Mouse (Mus musculus) G1E (cell line): ENCODE results near the gene Nuak2. TPM values are rescaled to one million over a fixed set of nuclear protein-coding genes. Genes with fewer than 3 reads are reported as not detected.

Experiments
- ATAC-seq: 2 replicates; pipeline ENCODE4 v1.8.0; 2016; ENCODE audit warnings: mild to moderate bottlenecking; ENCODE audit not compliant: insufficient number of reproducible peaks, poor library complexity, low FRiP score, severe bottlenecking; ENCODE audit errors: extremely low read depth
- DNase-seq: peaks from one replicate; pipeline ENCODE4 v3.0.0; 2012; ENCODE audit warnings: low spot score
- H3K27me3 ChIP-seq: 2 replicates; pipeline ENCODE4 v1.6.1; 2012; ENCODE audit warnings: mild to moderate bottlenecking, low read length, inconsistent platforms; ENCODE audit not compliant: insufficient read depth
- H3K36me3 ChIP-seq: replicated peaks from 2 replicates; pipeline ENCODE3; 2012; ENCODE audit warnings: mild to moderate bottlenecking, inconsistent platforms
- H3K4me1 ChIP-seq: 2 replicates; pipeline ENCODE4 v1.6.1; 2012; ENCODE audit warnings: low read depth, low read length, inconsistent platforms, mixed read lengths; ENCODE audit not compliant: insufficient read depth
- H3K4me3 ChIP-seq: 2 replicates; pipeline ENCODE4 v1.5.1; 2012; ENCODE audit warnings: low read depth, mild to moderate bottlenecking, inconsistent platforms, low read length, moderate library complexity, mixed read lengths
- H3K9me3 ChIP-seq: replicated peaks from 2 replicates; pipeline ENCODE4 v1.6.1; 2012; ENCODE audit warnings: inconsistent platforms
- CTCF ChIP-seq: IDR thresholded peaks from 2 replicates; pipeline ENCODE4 v1.5.1; 2012; ENCODE audit warnings: low read depth, low read length, inconsistent platforms, mixed read lengths
- GATA1 ChIP-seq: IDR thresholded peaks from 2 replicates; pipeline ENCODE4 v1.6.1; 2012; ENCODE audit warnings: borderline replicate concordance, low read length, inconsistent platforms, mixed read lengths
- GATA2 ChIP-seq: IDR thresholded peaks from 2 replicates; pipeline ENCODE4 v1.6.1; 2012; ENCODE audit warnings: low read depth, low read length, inconsistent platforms, borderline replicate concordance
- POLR2AphosphoS5 ChIP-seq: IDR thresholded peaks from 2 replicates; pipeline ENCODE4 v1.6.1; 2012; ENCODE audit warnings: low read depth, low read length, inconsistent platforms; ENCODE audit not compliant: insufficient replicate concordance
- TAL1 ChIP-seq: conservative IDR thresholded peaks from 2 replicates; pipeline ENCODE4 v1.6.1; 2012; ENCODE audit warnings: low read depth, low read length, inconsistent platforms, mixed read lengths
- polyA plus RNA-seq: library from polyadenylated mRNA; stranded (reverse); fragments of >175 nt; gene quantifications from 2 replicates; pipeline ENCODE4 v1.2.3, GENCODE M21; 2012
- total RNA-seq, 2 experiments: library from RNA; stranded (forward) in 1 of 2; stranded (reverse) in 1 of 2; fragments of 200-1000 nt in 1 of 2; fragments of >200 nt in 1 of 2; fragmentation: Nextera tagmentation in 1 of 2; gene quantifications; 2 replicates each; pipeline ENCODE4 v1.2.3; 2014 to 2017

Nuak2 gene
- total and polyA plus RNA-seq, 3 experiments: 0.33 TPM; not detected in 2

DNA sequence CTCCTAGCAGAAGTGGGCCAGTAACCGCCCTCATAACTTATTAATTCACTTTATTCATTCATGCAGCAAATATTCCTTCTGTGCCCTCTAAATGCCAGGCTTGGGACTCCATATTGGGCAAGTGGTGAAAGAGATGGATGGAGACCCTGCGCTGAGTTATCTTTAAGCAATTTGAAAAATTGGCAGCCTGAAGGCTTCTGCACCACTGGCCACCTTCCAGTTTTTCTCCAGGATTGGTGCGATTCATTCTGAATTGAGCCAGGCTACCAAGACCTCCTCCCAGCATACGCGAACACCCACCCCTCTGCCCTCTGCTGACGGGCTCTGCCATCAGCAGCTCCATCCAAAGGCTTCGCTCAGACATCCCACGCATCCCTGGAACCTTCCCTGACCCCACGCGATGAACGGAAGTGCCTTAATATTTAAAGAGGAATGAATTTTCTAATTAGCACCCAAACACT, 27.9 kb upstream of the Nuak2 start:
- Histone ChIP-seq H3K36me3 (no peaks in the 10 kb centered on the region), H3K9me3 (no peaks in the 10 kb centered on the region), H3K27me3 (peaks cover 30% of the 10 kb centered on the region), H3K4me3 (no peak overlapping the region), H3K4me1 (no peaks in the 10 kb centered on the region)
- DNase-seq (no peak), ATAC-seq (no peak)
- TF ChIP-seq GATA1 (no peak), TAL1 (no peak), GATA2 (no peak), POLR2AphosphoS5 (no peak), CTCF (no peak)

DNA sequence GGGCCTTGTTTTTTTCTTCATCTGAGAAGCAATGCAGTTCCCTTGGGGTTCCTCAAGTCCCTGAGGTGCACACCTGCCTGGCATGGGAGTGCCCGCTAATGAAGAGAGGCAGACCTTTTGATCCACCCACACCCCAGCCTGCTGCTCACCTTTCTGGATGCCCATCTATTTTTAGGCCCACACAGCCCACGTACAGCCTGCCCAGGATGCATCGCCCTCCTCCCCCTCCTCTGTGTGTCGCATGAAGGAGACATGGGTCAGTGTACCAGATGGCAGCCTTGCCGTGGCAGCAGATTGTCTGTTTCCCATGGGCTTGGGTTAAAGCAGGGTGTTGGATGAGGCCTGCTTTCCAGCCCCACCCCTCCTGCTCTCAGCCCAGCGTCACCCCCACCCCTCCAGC, 26.0 kb upstream of the Nuak2 start:
- DNase-seq: no peak
- H3K36me3 ChIP-seq: no peaks in the 10 kb centered on the region
- no peaks in the 10 kb centered on the region for H3K9me3 ChIP-seq
- H3K4me3 ChIP-seq: no peak overlapping the region
- H3K4me1 ChIP-seq: no peaks in the 10 kb centered on the region
- H3K27me3 ChIP-seq: peaks cover 25% of the 10 kb centered on the region
- no peak for TF ChIP-seq POLR2AphosphoS5
- TF ChIP-seq GATA2: no peak
- no peak for TF ChIP-seq CTCF
- TF ChIP-seq GATA1: no peak
- TF ChIP-seq TAL1: no peak
- no peak for ATAC-seq

DNA sequence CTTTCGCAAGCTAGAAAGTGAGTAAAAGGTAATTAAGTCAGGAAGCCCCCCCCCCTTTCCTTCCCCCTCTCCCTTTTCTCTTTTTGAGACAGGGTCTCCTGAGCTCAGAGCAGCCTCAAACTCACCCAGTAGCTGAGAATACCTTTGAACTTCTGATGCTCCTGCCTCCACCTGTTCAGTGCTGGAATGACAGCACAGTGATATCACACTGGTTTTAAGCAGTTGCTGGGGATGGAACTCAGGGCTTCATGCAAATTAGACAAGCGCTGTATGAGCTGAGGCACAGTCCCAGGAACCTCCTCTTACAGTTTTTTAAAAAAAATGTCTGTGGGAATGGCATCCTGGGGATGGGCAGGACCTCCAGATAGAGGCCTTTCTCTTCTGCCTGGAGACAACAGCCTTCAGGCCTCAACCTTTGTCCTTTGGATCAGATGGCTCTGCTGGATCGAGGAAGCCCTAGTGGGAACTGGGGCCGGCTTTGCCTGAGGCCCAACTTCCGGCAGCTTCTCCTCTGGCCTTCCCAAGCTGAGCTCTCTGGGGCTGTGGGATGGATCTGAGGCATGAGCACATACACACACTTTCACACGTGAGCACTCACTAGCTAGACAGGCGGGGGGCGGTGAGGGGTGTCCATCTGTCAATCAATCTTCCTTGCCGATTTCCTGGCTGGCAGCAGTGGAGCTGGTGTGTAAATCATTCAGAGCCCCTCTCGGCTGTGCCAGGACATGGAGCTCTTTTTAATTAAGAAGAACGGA, 24.8 kb upstream of the Nuak2 start:
- H3K36me3 ChIP-seq: no peaks in the 10 kb centered on the region
- DNase-seq (no peak), ATAC-seq (no peak)
- H3K9me3 ChIP-seq: no peaks in the 10 kb centered on the region
- H3K4me1 ChIP-seq: no peaks in the 10 kb centered on the region
- no peak for TF ChIP-seq TAL1
- no peak for TF ChIP-seq CTCF
- no peak for TF ChIP-seq GATA1
- TF ChIP-seq GATA2: no peak
- no peak for TF ChIP-seq POLR2AphosphoS5
- H3K27me3 ChIP-seq: peaks cover 26% of the 10 kb centered on the region
- no peak overlapping the region for H3K4me3 ChIP-seq

DNA sequence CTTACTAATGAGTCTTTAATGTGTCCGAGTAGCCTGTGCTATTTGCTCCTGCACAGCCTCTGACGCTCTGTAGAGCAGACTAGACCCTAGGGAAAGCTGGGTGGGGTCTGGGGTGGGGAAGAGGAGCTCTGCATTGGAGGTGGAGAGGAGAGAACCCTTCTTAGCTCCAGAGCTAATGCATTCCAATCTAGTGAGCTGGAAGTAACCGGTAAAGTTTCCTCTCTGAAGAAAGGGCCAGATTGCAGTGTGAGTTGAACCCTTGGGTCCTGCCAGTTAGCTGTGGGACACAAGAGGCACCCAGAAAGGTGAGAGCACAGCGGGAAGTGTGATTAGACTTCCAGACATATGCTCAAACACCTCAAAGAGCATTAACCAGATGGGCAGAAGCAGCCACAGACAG, 24.2 kb upstream of the Nuak2 start:
- no peak overlapping the region for H3K4me3 ChIP-seq
- H3K4me1 ChIP-seq: no peaks in the 10 kb centered on the region
- TF ChIP-seq GATA2: no peak
- no peak for TF ChIP-seq POLR2AphosphoS5
- no peak for TF ChIP-seq TAL1
- no peak for TF ChIP-seq GATA1
- TF ChIP-seq CTCF: no peak
- ATAC-seq: no peak
- H3K9me3 ChIP-seq: no peaks in the 10 kb centered on the region
- no peaks in the 10 kb centered on the region for H3K36me3 ChIP-seq
- H3K27me3 ChIP-seq: peaks cover 25% of the 10 kb centered on the region
- no peak for DNase-seq

DNA sequence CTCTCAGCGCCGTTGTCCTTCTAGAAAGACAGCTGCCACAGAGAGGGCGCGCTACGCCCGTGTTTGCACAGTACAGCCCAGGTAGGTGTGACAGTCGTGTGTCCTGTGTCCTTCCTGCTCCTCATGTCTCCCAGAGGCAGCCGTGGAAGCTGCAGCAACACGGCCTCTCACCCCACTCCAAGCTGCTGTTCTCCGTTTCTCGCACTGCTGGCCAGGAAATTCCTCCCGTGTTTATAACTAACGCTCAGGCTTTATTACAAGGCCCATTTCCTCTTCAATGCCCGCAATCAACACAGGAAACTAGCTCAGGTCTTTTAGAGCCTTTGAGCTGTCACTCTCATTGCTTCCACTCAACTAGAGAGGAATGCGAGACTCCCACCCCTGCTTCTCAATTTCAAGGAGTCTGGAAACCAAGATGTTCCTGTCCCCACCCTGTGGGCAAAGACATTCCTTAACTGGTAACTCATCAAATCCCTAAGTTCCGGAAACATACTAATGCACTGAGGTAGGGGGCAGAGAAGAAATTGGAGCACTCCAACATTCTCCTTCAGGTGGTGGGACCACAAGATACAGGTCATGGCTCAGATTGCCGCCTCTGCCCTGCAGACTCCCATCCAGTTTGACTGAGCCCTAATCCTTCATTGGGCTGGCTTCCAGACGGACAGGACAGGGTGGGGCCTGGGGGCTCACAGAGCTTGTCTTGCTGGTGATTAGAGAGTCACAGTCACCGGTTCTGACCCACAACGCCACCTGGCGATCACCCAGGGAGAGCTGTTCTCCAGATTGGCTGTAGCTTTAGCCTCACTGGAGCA, 23.4 kb upstream of the Nuak2 start:
- H3K36me3 ChIP-seq: no peaks in the 10 kb centered on the region
- TF ChIP-seq POLR2AphosphoS5 (no peak), GATA2 (no peak), TAL1 (no peak), GATA1 (no peak), CTCF (no peak)
- no peaks in the 10 kb centered on the region for H3K9me3 ChIP-seq
- H3K27me3 ChIP-seq: peaks cover 27% of the 10 kb centered on the region
- H3K4me3 ChIP-seq: no peak overlapping the region
- DNase-seq (no peak), ATAC-seq (no peak)
- no peaks in the 10 kb centered on the region for H3K4me1 ChIP-seq

DNA sequence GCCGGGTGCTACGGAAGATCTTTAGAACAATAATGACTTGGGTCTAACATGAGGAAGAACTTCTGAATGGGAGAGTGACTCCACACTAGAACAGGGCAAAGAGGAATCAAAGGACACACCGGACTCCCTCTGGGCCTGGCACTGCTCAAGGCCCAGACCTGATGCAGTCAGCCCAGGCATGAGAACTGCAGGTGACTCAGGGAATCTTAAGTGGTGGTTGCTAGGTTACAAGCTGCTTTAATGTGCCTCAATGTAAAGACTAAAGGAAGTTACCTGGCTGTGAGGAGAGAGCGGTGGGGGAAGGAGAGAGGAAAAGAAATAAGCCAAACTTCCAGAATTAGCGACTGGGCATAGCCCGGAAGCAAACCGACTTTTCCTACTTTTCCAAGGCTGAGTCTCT, 20.4 kb upstream of the Nuak2 start:
- no peak for DNase-seq
- peaks cover 28% of the 10 kb centered on the region for H3K27me3 ChIP-seq

More for the DNA sequence above, 20.4 kb upstream of the Nuak2 start:
- no peak for TF ChIP-seq CTCF
- no peak for TF ChIP-seq POLR2AphosphoS5
- no peak for TF ChIP-seq GATA2
- no peak for TF ChIP-seq TAL1
- no peak for TF ChIP-seq GATA1
- ATAC-seq: no peak
- H3K36me3 ChIP-seq: no peaks in the 10 kb centered on the region
- H3K9me3 ChIP-seq: no peaks in the 10 kb centered on the region
- H3K4me3 ChIP-seq: no peak overlapping the region
- no peaks in the 10 kb centered on the region for H3K4me1 ChIP-seq
